Mouse (Mus musculus) left cerebral cortex, adult 18-20 months (tissue): Measurements from ENCODE around the gene Hlx. TPM values are rescaled to one million over a fixed set of nuclear protein-coding genes. Genes with fewer than 3 reads are reported as not detected.
A peak's percentile ranks its signal among the peaks of the same experiment; 100 is the strongest.

Experiments
- DNase-seq, 2 experiments: peaks; one replicate each; pipeline ENCODE4 v3.0.0; 2021 to 2022; ENCODE audit warnings: low spot score in 2 of 2, mixed read lengths in 1 of 2
- total RNA-seq, 2 experiments: library from RNA; stranded (reverse); gene quantifications; 2 replicates each; pipeline ENCODE4 v1.2.3; 2021

The Hlx gene
- total RNA-seq, 2 experiments from 2014 or later: 0.37 to 1.2 TPM

GRCm38 (mm10) chr1:184716117-184716516 is 16.3 kb downstream of the Hlx start:
- no peak for DNase-seq

GRCm38 (mm10) chr1:184715693-184716092 is 16.7 kb downstream of the Hlx start:
- DNase-seq: no peak

GRCm38 (mm10) chr1:184714515-184714914 is 17.9 kb downstream of the Hlx start:
- DNase-seq: no peak

- no peak for DNase-seq
Observed at GRCm38 (mm10) chr1:184713716-184714115, 18.7 kb downstream of the Hlx start.

- DNase-seq: no peak
Observed at GRCm38 (mm10) chr1:184707532-184708248, 24.7 kb downstream of the Hlx start.

- DNase-seq: no peak
Observed at GRCm38 (mm10) chr1:184704901-184705300, 27.5 kb downstream of the Hlx start.

- DNase-seq: no peak
Observed at GRCm38 (mm10) chr1:184699295-184699694, 33.1 kb downstream of the Hlx start.

- DNase-seq: peak in 1 of 2 experiments; percentile 6
Observed at GRCm38 (mm10) chr1:184695451-184695850, 37.0 kb downstream of the Hlx start.

- DNase-seq: no peak
Observed at GRCm38 (mm10) chr1:184692204-184692904, 40.1 kb downstream of the Hlx start.

- no peak for DNase-seq
Observed at GRCm38 (mm10) chr1:184691240-184691639, 41.2 kb downstream of the Hlx start.

GRCm38 (mm10) chr1:184688026-184688425 is 44.4 kb downstream of the Hlx start:
- DNase-seq: no peak

GRCm38 (mm10) chr1:184687512-184687911 is 44.9 kb downstream of the Hlx start:
- DNase-seq: no peak

- no peak for DNase-seq
Observed at GRCm38 (mm10) chr1:184683541-184683940, 48.9 kb downstream of the Hlx start.

- DNase-seq: no peak
Observed at GRCm38 (mm10) chr1:184679416-184679965, 52.9 kb downstream of the Hlx start.

- DNase-seq: no peak
Observed at GRCm38 (mm10) chr1:184677641-184678040, 54.8 kb downstream of the Hlx start.

Other genes starting within 250 kb of the Hlx start
- under 1 TPM in 1 of 2 experiments, not detected in 1; 0.16 TPM for gene Marc1, start 78.7 kb upstream of the Hlx start, total RNA-seq
- gene Marc2, start 113.8 kb upstream of the Hlx start, total RNA-seq: 100 to 1,000 TPM; 150 to 175 TPM
- 10 to 100 TPM; 41.9 to 50.0 TPM for gene C130074G19Rik, start 150.6 kb upstream of the Hlx start, total RNA-seq